Mouse (Mus musculus) C2C12 (cell line): ENCODE measurements around the gene Astl.

Experiments
- CEBPB ChIP-seq: IDR thresholded peaks from one replicate; pipeline ENCODE4 v1.6.1; 2011; ENCODE audit warnings: low read depth, mild to moderate bottlenecking, control low read depth, moderate library complexity
- CTCF ChIP-seq: IDR thresholded peaks from one replicate; pipeline ENCODE4 v1.5.1; 2011; ENCODE audit not compliant: control insufficient read depth, insufficient read depth, insufficient read length
- FOSL1 ChIP-seq: IDR thresholded peaks from one replicate; pipeline ENCODE4 v1.8.0; 2011; ENCODE audit warnings: mild to moderate bottlenecking, low read length; ENCODE audit not compliant: poor library complexity, insufficient read depth, severe bottlenecking
- MAX ChIP-seq: IDR thresholded peaks from one replicate; pipeline ENCODE4 v1.6.1; 2011; ENCODE audit warnings: mild to moderate bottlenecking, control low read depth
- MYOG ChIP-seq: IDR thresholded peaks from one replicate; pipeline ENCODE4 v1.6.1; 2011; ENCODE audit not compliant: control insufficient read depth, insufficient read length; ENCODE audit errors: extremely low read depth
- USF1 ChIP-seq: IDR thresholded peaks from one replicate; pipeline ENCODE4 v1.6.1; 2011; ENCODE audit warnings: low read depth, mild to moderate bottlenecking, control low read depth, moderate library complexity

GRCm38 (mm10) chr2:127313878-127314277, 24.6 kb upstream of the Astl start:
- TF ChIP-seq CTCF (peak; percentile 49), FOSL1 (no peak), USF1 (no peak), MAX (no peak), MYOG (no peak), CEBPB (no peak)
